Mouse (Mus musculus): Measurements from ENCODE around the gene Usp4.

DNA sequence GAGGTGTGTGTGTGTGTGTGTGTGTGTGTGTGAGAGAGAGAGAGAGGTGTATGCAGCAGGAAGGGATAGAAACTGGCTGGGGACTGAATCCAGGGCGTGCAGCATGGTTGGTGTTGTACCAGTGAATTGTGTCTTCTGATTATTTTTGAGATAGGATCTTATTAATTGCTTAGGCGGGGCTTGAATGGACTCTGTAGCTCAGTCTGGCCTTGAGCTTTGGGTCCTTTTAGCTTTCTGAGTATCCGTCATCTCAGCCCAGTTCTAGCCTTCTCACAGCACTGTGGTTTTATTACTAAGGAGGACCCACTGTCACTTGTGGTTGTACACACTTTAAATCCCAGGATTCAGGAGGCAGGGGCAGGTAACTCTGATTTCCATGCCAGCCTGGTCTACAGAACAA is 4.3 kb upstream of the Usp4 start:
- TF ChIP-seq POLR2A (IDR thresholded peaks at IDR 0.05; ENCODE audit: borderline replicate concordance, low read depth, low read length) = no peak
- TF ChIP-seq CTCF (IDR thresholded peaks at IDR 0.05; ENCODE audit: low read depth, low read length) = no peak

All from bone marrow macrophage, adult 2 months (primary cell).